ENCODE assay signal across 1 mouse cellular context in the genomic region with DNA sequence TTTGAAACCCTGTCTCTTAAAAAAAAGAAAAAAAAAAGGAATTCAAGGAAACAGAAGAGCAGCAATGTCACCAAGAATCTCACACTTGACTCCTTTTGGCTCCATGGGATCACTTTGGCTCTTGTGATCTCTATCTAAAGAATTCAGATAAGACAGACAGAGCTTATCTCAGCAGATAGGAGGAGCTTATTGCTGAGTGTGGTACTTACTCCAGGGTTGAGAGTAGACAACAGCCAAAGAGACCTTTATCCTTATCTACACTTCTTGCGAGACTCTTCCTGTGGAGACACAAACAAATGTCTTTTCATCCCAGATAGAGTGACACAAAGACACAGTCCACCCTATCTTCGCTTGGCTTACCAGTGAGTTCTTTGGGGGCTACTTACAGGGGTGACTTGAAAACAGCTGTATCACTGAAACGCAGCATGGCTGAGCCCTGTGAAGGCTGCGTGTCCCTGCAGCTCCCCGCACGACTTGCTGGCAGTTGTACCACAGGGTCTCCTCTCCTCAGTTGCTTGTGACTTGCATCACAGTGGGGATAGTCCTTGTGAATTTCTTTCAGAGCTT.
TF ChIP-seq lines count a peak whose summit lies in the region.

No protein-coding gene starts in this region.

TF ChIP-seq in MEL, 35 proteins besides CTCF, POLR2A, EP300 and RAD21 (continued from another document):
- TF ChIP-seq BHLHE40 (IDR thresholded peaks at IDR 0.05; ENCODE audit: borderline replicate concordance, low read depth, low read length) (peak; percentile 50; the same call in 1 of the 2 replicates), GABPA (IDR thresholded peaks at IDR 0.05; ENCODE audit: low read depth, low read length) (0 out of 2 replicates have a peak, but pooled peaks have one; percentile 24)
TF ChIP-seq in MEL: peak in this region for 11.
